Mouse (Mus musculus) megakaryocyte, embryonic 14.5 days (primary cell): ENCODE measurements around the gene Srrm4.

Source experiments
- FLI1 ChIP-seq: IDR thresholded peaks from 2 replicates; pipeline ENCODE4 v1.6.1; 2012; ENCODE audit warnings: low read length, inconsistent platforms, mixed read lengths
- GATA1 ChIP-seq: IDR thresholded peaks from 3 replicates; pipeline ENCODE4 v1.6.1; 2012; ENCODE audit warnings: mixed read lengths, low read length, inconsistent platforms, borderline replicate concordance

- TF ChIP-seq GATA1 (no peak), FLI1 (no peak)
Measured at GRCm38 (mm10) chr5:116461354-116462042, 130.1 kb downstream of the Srrm4 start.
